Mouse (Mus musculus) cerebellum, adult 2 months (tissue): ENCODE data around the gene Clec10a.

Experiments
- CTCF ChIP-seq: fragments of 200-500 bp; IDR thresholded peaks from 2 replicates; pipeline ENCODE4 v1.5.1; 2011; ENCODE audit warnings: low read depth, mild to moderate bottlenecking, control low read depth, low read length, moderate library complexity, borderline replicate concordance; ENCODE audit not compliant: insufficient read depth
- POLR2A ChIP-seq: fragments of 200-500 bp; IDR thresholded peaks from 2 replicates; pipeline ENCODE4 v1.6.1; 2011; ENCODE audit warnings: low read length, control low read depth, borderline replicate concordance; ENCODE audit not compliant: insufficient read depth

- TF ChIP-seq CTCF (peak; percentile 55), POLR2A (no peak)
Observed at GRCm38 (mm10) chr11:70179401-70179800, 23.4 kb downstream of the Clec10a start.
